Mouse (Mus musculus): ENCODE data around the gene Adcy5. TPM values are rescaled to one million over a fixed set of nuclear protein-coding genes. Genes with fewer than 3 reads are reported as not detected.

Gene Adcy5
- polyA plus RNA-seq, 1 experiment from 2014 or later, result 1.5 TPM

GRCm38 (mm10) chr16:35164361-35165224 is 9.9 kb downstream of the Adcy5 start:
- ATAC-seq (ENCODE audit: insufficient number of reproducible peaks, low FRiP score, low TSS enrichment, low read depth), result peak; percentile 56
- no peaks in the 10 kb centered on the region for H3K36me3 ChIP-seq (ENCODE audit: control insufficient read depth, insufficient read depth, low read length)
- no peaks in the 10 kb centered on the region for H3K27me3 ChIP-seq (ENCODE audit: control insufficient read depth, insufficient read depth, low read length)
- peak overlapping the region; percentile 51; the same call in 1 of the 2 replicates for H3K27ac ChIP-seq (replicated peaks; ENCODE audit: low read depth, low read length)
- no peak overlapping the region for H3K9ac ChIP-seq (ENCODE audit: low read length)
- peaks cover 5% of the 10 kb centered on the region; the same call in 1 of the 2 replicates for H3K4me1 ChIP-seq (ENCODE audit: control insufficient read depth, insufficient read depth, low read length)
- WGBS, result 50% methylated on average over 19 of the region's 19 CpGs
- peak; percentile 49 for DNase-seq (ENCODE audit: low spot score)
- no peak overlapping the region for H3K4me3 ChIP-seq (ENCODE audit: low read depth, low read length)
- no peaks in the 10 kb centered on the region for H3K9me3 ChIP-seq (ENCODE audit: control insufficient read depth, low read length)
- no peak overlapping the region for H3K4me2 ChIP-seq (ENCODE audit: low read depth, severe bottlenecking)

- WGBS, result 89% methylated on average over 6 of the region's 6 CpGs
- no peak overlapping the region for H3K4me2 ChIP-seq (ENCODE audit: low read depth, severe bottlenecking)
- no peak overlapping the region for H3K9ac ChIP-seq (ENCODE audit: low read length)
- H3K9me3 ChIP-seq (ENCODE audit: control insufficient read depth, low read length), result no peaks in the 10 kb centered on the region
- H3K4me1 ChIP-seq (ENCODE audit: control insufficient read depth, insufficient read depth, low read length), result peaks cover 5% of the 10 kb centered on the region; the same call in 1 of the 2 replicates
- no peaks in the 10 kb centered on the region for H3K27me3 ChIP-seq (ENCODE audit: control insufficient read depth, insufficient read depth, low read length)
- no peaks in the 10 kb centered on the region for H3K36me3 ChIP-seq (ENCODE audit: control insufficient read depth, insufficient read depth, low read length)
- H3K27ac ChIP-seq (replicated peaks; ENCODE audit: low read depth, low read length), result no peak overlapping the region
- DNase-seq (ENCODE audit: low spot score) (no peak), ATAC-seq (ENCODE audit: insufficient number of reproducible peaks, low FRiP score, low TSS enrichment, low read depth) (no peak)
- H3K4me3 ChIP-seq (ENCODE audit: low read depth, low read length), result no peak overlapping the region
Observed at GRCm38 (mm10) chr16:35165361-35165760, 10.7 kb downstream of the Adcy5 start.

GRCm38 (mm10) chr16:35165788-35166187 is 11.1 kb downstream of the Adcy5 start:
- peaks cover 5% of the 10 kb centered on the region; the same call in 1 of the 2 replicates for H3K4me1 ChIP-seq (ENCODE audit: control insufficient read depth, insufficient read depth, low read length)
- DNase-seq (ENCODE audit: low spot score) (no peak), ATAC-seq (ENCODE audit: insufficient number of reproducible peaks, low FRiP score, low TSS enrichment, low read depth) (no peak)
- H3K36me3 ChIP-seq (ENCODE audit: control insufficient read depth, insufficient read depth, low read length), result no peaks in the 10 kb centered on the region
- no peaks in the 10 kb centered on the region for H3K9me3 ChIP-seq (ENCODE audit: control insufficient read depth, low read length)
- H3K9ac ChIP-seq (ENCODE audit: low read length), result no peak overlapping the region
- no peak overlapping the region for H3K4me2 ChIP-seq (ENCODE audit: low read depth, severe bottlenecking)
- no peak overlapping the region for H3K27ac ChIP-seq (replicated peaks; ENCODE audit: low read depth, low read length)
- no peak overlapping the region for H3K4me3 ChIP-seq (ENCODE audit: low read depth, low read length)
- no peaks in the 10 kb centered on the region for H3K27me3 ChIP-seq (ENCODE audit: control insufficient read depth, insufficient read depth, low read length)
- WGBS, result 89% methylated on average over 3 of the region's 3 CpGs

GRCm38 (mm10) chr16:35169431-35169830 is 14.8 kb downstream of the Adcy5 start:
- ATAC-seq (ENCODE audit: insufficient number of reproducible peaks, low FRiP score, low TSS enrichment, low read depth), result no peak
- no peak overlapping the region for H3K4me3 ChIP-seq (ENCODE audit: low read depth, low read length)
- no peak overlapping the region for H3K9ac ChIP-seq (ENCODE audit: low read length)
- H3K27me3 ChIP-seq (ENCODE audit: control insufficient read depth, insufficient read depth, low read length), result no peaks in the 10 kb centered on the region
- DNase-seq (ENCODE audit: low spot score), result no peak
- H3K27ac ChIP-seq (replicated peaks; ENCODE audit: low read depth, low read length), result no peak overlapping the region
- no peaks in the 10 kb centered on the region for H3K9me3 ChIP-seq (ENCODE audit: control insufficient read depth, low read length)
- 72% methylated on average over 7 of the region's 7 CpGs for WGBS
- peaks cover under 1% of the 10 kb centered on the region; the same call in 1 of the 2 replicates for H3K4me1 ChIP-seq (ENCODE audit: control insufficient read depth, insufficient read depth, low read length)
- H3K36me3 ChIP-seq (ENCODE audit: control insufficient read depth, insufficient read depth, low read length), result no peaks in the 10 kb centered on the region
- H3K4me2 ChIP-seq (ENCODE audit: low read depth, severe bottlenecking), result no peak overlapping the region

GRCm38 (mm10) chr16:35172195-35172594 is 17.5 kb downstream of the Adcy5 start:
- Histone ChIP-seq H3K27me3 (ENCODE audit: control insufficient read depth, insufficient read depth, low read length) (no peaks in the 10 kb centered on the region), H3K4me3 (ENCODE audit: low read depth, low read length) (no peak overlapping the region), H3K9me3 (ENCODE audit: control insufficient read depth, low read length) (no peaks in the 10 kb centered on the region), H3K36me3 (ENCODE audit: control insufficient read depth, insufficient read depth, low read length) (no peaks in the 10 kb centered on the region), H3K4me2 (ENCODE audit: low read depth, severe bottlenecking) (no peak overlapping the region), H3K27ac (replicated peaks; ENCODE audit: low read depth, low read length) (no peak overlapping the region), H3K4me1 (ENCODE audit: control insufficient read depth, insufficient read depth, low read length) (no peaks in the 10 kb centered on the region), H3K9ac (ENCODE audit: low read length) (no peak overlapping the region)
- ATAC-seq (ENCODE audit: insufficient number of reproducible peaks, low FRiP score, low TSS enrichment, low read depth), result no peak
- DNase-seq (ENCODE audit: low spot score), result no peak
- WGBS, result 86% methylated on average over 5 of the region's 5 CpGs

GRCm38 (mm10) chr16:35178516-35178915 is 23.8 kb downstream of the Adcy5 start:
- Histone ChIP-seq H3K36me3 (ENCODE audit: control insufficient read depth, insufficient read depth, low read length) (no peaks in the 10 kb centered on the region), H3K4me2 (ENCODE audit: low read depth, severe bottlenecking) (no peak overlapping the region), H3K4me1 (ENCODE audit: control insufficient read depth, insufficient read depth, low read length) (no peaks in the 10 kb centered on the region), H3K27me3 (ENCODE audit: control insufficient read depth, insufficient read depth, low read length) (no peaks in the 10 kb centered on the region), H3K4me3 (ENCODE audit: low read depth, low read length) (no peak overlapping the region), H3K9ac (ENCODE audit: low read length) (no peak overlapping the region), H3K9me3 (ENCODE audit: control insufficient read depth, low read length) (no peaks in the 10 kb centered on the region), H3K27ac (replicated peaks; ENCODE audit: low read depth, low read length) (no peak overlapping the region)
- no peak for ATAC-seq (ENCODE audit: insufficient number of reproducible peaks, low FRiP score, low TSS enrichment, low read depth)
- WGBS, result 89% methylated on average over 3 of the region's 3 CpGs
- DNase-seq (ENCODE audit: low spot score), result no peak

GRCm38 (mm10) chr16:35179082-35179481 is 24.4 kb downstream of the Adcy5 start:
- DNase-seq (ENCODE audit: low spot score) (no peak), ATAC-seq (ENCODE audit: insufficient number of reproducible peaks, low FRiP score, low TSS enrichment, low read depth) (no peak)
- Histone ChIP-seq H3K4me1 (ENCODE audit: control insufficient read depth, insufficient read depth, low read length) (no peaks in the 10 kb centered on the region), H3K36me3 (ENCODE audit: control insufficient read depth, insufficient read depth, low read length) (no peaks in the 10 kb centered on the region), H3K4me3 (ENCODE audit: low read depth, low read length) (no peak overlapping the region), H3K4me2 (ENCODE audit: low read depth, severe bottlenecking) (no peak overlapping the region), H3K9ac (ENCODE audit: low read length) (no peak overlapping the region), H3K27me3 (ENCODE audit: control insufficient read depth, insufficient read depth, low read length) (no peaks in the 10 kb centered on the region), H3K9me3 (ENCODE audit: control insufficient read depth, low read length) (no peaks in the 10 kb centered on the region), H3K27ac (replicated peaks; ENCODE audit: low read depth, low read length) (no peak overlapping the region)
- WGBS, result 72% methylated on average over 8 of the region's 8 CpGs

GRCm38 (mm10) chr16:35183161-35183560 is 28.5 kb downstream of the Adcy5 start:
- Histone ChIP-seq H3K9me3 (ENCODE audit: control insufficient read depth, low read length) (no peaks in the 10 kb centered on the region), H3K4me1 (ENCODE audit: control insufficient read depth, insufficient read depth, low read length) (no peaks in the 10 kb centered on the region), H3K36me3 (ENCODE audit: control insufficient read depth, insufficient read depth, low read length) (no peaks in the 10 kb centered on the region), H3K4me2 (ENCODE audit: low read depth, severe bottlenecking) (no peak overlapping the region), H3K27me3 (ENCODE audit: control insufficient read depth, insufficient read depth, low read length) (no peaks in the 10 kb centered on the region), H3K9ac (ENCODE audit: low read length) (no peak overlapping the region), H3K27ac (replicated peaks; ENCODE audit: low read depth, low read length) (no peak overlapping the region), H3K4me3 (ENCODE audit: low read depth, low read length) (no peak overlapping the region)
- 72% methylated on average over 11 of the region's 11 CpGs for WGBS
- ATAC-seq (ENCODE audit: insufficient number of reproducible peaks, low FRiP score, low TSS enrichment, low read depth) (no peak), DNase-seq (ENCODE audit: low spot score) (no peak)

All from limb, embryonic 11.5 days (tissue).